Mouse (Mus musculus) ES-E14 (cell line): ENCODE data around the gene Cenps.

Experiments used
- CHD2 ChIP-seq: IDR thresholded peaks from 2 replicates; pipeline ENCODE4 v1.6.1; 2014; ENCODE audit warnings: mild to moderate bottlenecking, low read depth, low read length, inconsistent platforms
- HCFC1 ChIP-seq: IDR thresholded peaks from 2 replicates; pipeline ENCODE4 v1.6.1; 2012; ENCODE audit warnings: low read length, inconsistent platforms, borderline replicate concordance; ENCODE audit not compliant: insufficient read depth
- MAFK ChIP-seq: IDR thresholded peaks from 2 replicates; pipeline ENCODE4 v1.6.1; 2014; ENCODE audit warnings: mild to moderate bottlenecking, low read depth, low read length, inconsistent platforms; ENCODE audit not compliant: insufficient read depth
- ZC3H11A ChIP-seq: IDR thresholded peaks from 2 replicates; pipeline ENCODE4 v1.6.1; 2012; ENCODE audit warnings: low read depth, mild to moderate bottlenecking, inconsistent platforms, low read length, borderline replicate concordance
- ZNF384 ChIP-seq: IDR thresholded peaks from 2 replicates; pipeline ENCODE4 v1.6.1; 2012; ENCODE audit warnings: low read depth, low read length, inconsistent platforms

- TF ChIP-seq ZNF384 (no peak), HCFC1 (no peak), MAFK (no peak), CHD2 (no peak), ZC3H11A (no peak)
Measured at GRCm38 (mm10) chr4:149178328-149178727, 40.9 kb upstream of the Cenps start.
